Mouse (Mus musculus): ENCODE results near the gene 3110040M04Rik.

Gene 3110040M04Rik

GRCm38 (mm10) chr1:151224536-151224935 lies 20.6 kb downstream of the 3110040M04Rik start:
- CTCF ChIA-PET = no interaction called here
- POLR2A ChIA-PET = interaction anchor here in 2 of 4 experiments (0.9 to 1.0 kb wide), 2 partner anchors 9 to 47 kb away, joined by 3 to 4 read pairs; no protein-coding TSS in a partner anchor

GRCm38 (mm10) chr1:151227506-151227905 lies 23.6 kb downstream of the 3110040M04Rik start:
- CTCF ChIA-PET = interaction anchor here in 1 of 4 experiments (0.5 kb wide), 1 partner anchor 55 kb away, joined by 5 read pairs; no protein-coding TSS in a partner anchor
- POLR2A ChIA-PET = interaction anchor here in 1 of 4 experiments (0.9 kb wide), 1 partner anchor 63 kb away, joined by 3 read pairs; no protein-coding TSS in a partner anchor

- CTCF ChIA-PET = no interaction called here
Measured at GRCm38 (mm10) chr1:151228320-151228989, 24.5 kb downstream of the 3110040M04Rik start.

GRCm38 (mm10) chr1:151232346-151232745 lies 28.4 kb downstream of the 3110040M04Rik start:
- POLR2A ChIA-PET = interaction anchor here in 1 of 4 experiments (1.1 to 1.8 kb wide), 2 partner anchors 8 to 12 kb away, joined by 3 read pairs; no protein-coding TSS in a partner anchor

More at GRCm38 (mm10) chr1:151228320-151228989, 24.5 kb downstream of the 3110040M04Rik start:
- POLR2A ChIA-PET = interaction anchor here in 2 of 4 experiments (0.6 to 0.9 kb wide), 3 partner anchors 62 to 200 kb away, joined by 3 to 5 read pairs (median 3); no protein-coding TSS in a partner anchor

GRCm38 (mm10) chr1:151233756-151234155 lies 29.8 kb downstream of the 3110040M04Rik start:
- CTCF ChIA-PET = no interaction called here
- POLR2A ChIA-PET = interaction anchor here in 2 of 4 experiments (1.1 to 2.8 kb wide), 2 partner anchors 9 to 17 kb away, joined by 3 to 11 read pairs; no protein-coding TSS in a partner anchor

More at GRCm38 (mm10) chr1:151232346-151232745, 28.4 kb downstream of the 3110040M04Rik start:
- CTCF ChIA-PET = no interaction called here

- ChIA-PET CTCF (interaction anchor here in 1 of 4 experiments (0.7 kb wide), 1 partner anchor 48 kb away, joined by 3 read pairs; no protein-coding TSS in a partner anchor), POLR2A (interaction anchor here in 3 of 4 experiments (0.7 to 2.8 kb wide), 12 partner anchors 9 to 112 kb away, joined by 3 to 11 read pairs (median 3); partner anchors contain the start of gene Ivns1abp (in 3 of the 3))
Measured at GRCm38 (mm10) chr1:151235574-151235973, 31.7 kb downstream of the 3110040M04Rik start.

- ChIA-PET POLR2A (interaction anchor here (0.5 to 2.8 kb wide), 19 partner anchors 8 to 149 kb away, joined by 3 to 11 read pairs (median 3); partner anchors contain the start of gene Ivns1abp (in 3 of the 4)), CTCF (interaction anchor here in 1 of 4 experiments (0.7 kb wide), 1 partner anchor 10 kb away, joined by 3 read pairs; no protein-coding TSS in a partner anchor)
Measured at GRCm38 (mm10) chr1:151236141-151236930, 32.4 kb downstream of the 3110040M04Rik start.

GRCm38 (mm10) chr1:151237780-151238179 lies 33.9 kb downstream of the 3110040M04Rik start:
- CTCF ChIA-PET = no interaction called here
- POLR2A ChIA-PET = interaction anchor here in 1 of 4 experiments (1.4 to 1.7 kb wide), 2 partner anchors 14 to 106 kb away, joined by 3 read pairs; partner anchors contain the start of gene Ivns1abp

- CTCF ChIA-PET = interaction anchor here in 1 of 4 experiments (0.5 kb wide), 1 partner anchor 77 kb away, joined by 6 read pairs; no protein-coding TSS in a partner anchor
- POLR2A ChIA-PET = interaction anchor here in 1 of 4 experiments (1.3 kb wide), 1 partner anchor 29 kb away, joined by 3 read pairs; no protein-coding TSS in a partner anchor
Measured at GRCm38 (mm10) chr1:151243332-151243731, 39.4 kb downstream of the 3110040M04Rik start.

GRCm38 (mm10) chr1:151244013-151244412 lies 40.1 kb downstream of the 3110040M04Rik start:
- CTCF ChIA-PET = interaction anchor here in 3 of 4 experiments (0.5 to 2.2 kb wide), 3 partner anchors 76 to 704 kb away, joined by 3 to 6 read pairs (median 5); no protein-coding TSS in a partner anchor
- POLR2A ChIA-PET = interaction anchor here in 2 of 4 experiments (0.6 to 2.1 kb wide), 5 partner anchors 8 to 168 kb away, joined by 3 to 9 read pairs (median 4); partner anchors contain the start of gene Ivns1abp (in 1 of the 2)

- CTCF ChIA-PET = interaction anchor here in 2 of 4 experiments (0.6 to 2.2 kb wide), 2 partner anchors 165 to 167 kb away, joined by 5 to 11 read pairs; no protein-coding TSS in a partner anchor
Measured at GRCm38 (mm10) chr1:151244761-151245160, 40.8 kb downstream of the 3110040M04Rik start.

GRCm38 (mm10) chr1:151245165-151245564 lies 41.2 kb downstream of the 3110040M04Rik start:
- CTCF ChIA-PET = interaction anchor here in 2 of 4 experiments (0.6 to 2.2 kb wide), 2 partner anchors 166 to 167 kb away, joined by 5 to 11 read pairs; no protein-coding TSS in a partner anchor
- POLR2A ChIA-PET = interaction anchor here in 3 of 4 experiments (0.6 to 2.1 kb wide), 14 partner anchors 9 to 771 kb away, joined by 3 to 9 read pairs (median 3); no protein-coding TSS in a partner anchor

More at GRCm38 (mm10) chr1:151244761-151245160, 40.8 kb downstream of the 3110040M04Rik start:
- POLR2A ChIA-PET = interaction anchor here in 3 of 4 experiments (0.6 to 2.1 kb wide), 14 partner anchors 9 to 771 kb away, joined by 3 to 9 read pairs (median 3); partner anchors contain the start of gene Ivns1abp (in 1 of the 3)

- POLR2A ChIA-PET = interaction anchor here in 3 of 4 experiments (0.6 to 2.1 kb wide), 8 partner anchors 10 to 367 kb away, joined by 3 to 9 read pairs (median 4); no protein-coding TSS in a partner anchor
Measured at GRCm38 (mm10) chr1:151245846-151246245, 41.9 kb downstream of the 3110040M04Rik start.

GRCm38 (mm10) chr1:151250109-151250508 lies 46.2 kb downstream of the 3110040M04Rik start:
- ChIA-PET POLR2A (interaction anchor here in 3 of 4 experiments (0.6 to 2.7 kb wide), 10 partner anchors 8 to 395 kb away, joined by 3 to 11 read pairs (median 4); partner anchors contain the start of gene Ivns1abp (in 2 of the 3)), CTCF (no interaction called here)

More at GRCm38 (mm10) chr1:151245846-151246245, 41.9 kb downstream of the 3110040M04Rik start:
- CTCF ChIA-PET = interaction anchor here in 2 of 4 experiments (0.8 to 2.2 kb wide), 2 partner anchors 10 to 167 kb away, joined by 3 to 5 read pairs; no protein-coding TSS in a partner anchor

- ChIA-PET CTCF (interaction anchor here in 2 of 4 experiments (0.6 to 0.7 kb wide), 2 partner anchors 56 to 70 kb away, joined by 4 read pairs; no protein-coding TSS in a partner anchor), POLR2A (interaction anchor here in 3 of 4 experiments (0.6 to 2.7 kb wide), 13 partner anchors 8 to 394 kb away, joined by 3 to 11 read pairs (median 4); partner anchors contain the start of gene Ivns1abp (in 2 of the 3))
Measured at GRCm38 (mm10) chr1:151250529-151251193, 46.7 kb downstream of the 3110040M04Rik start.

- ChIA-PET POLR2A (interaction anchor here in 3 of 4 experiments (0.8 to 2.7 kb wide), 11 partner anchors 8 to 249 kb away, joined by 3 to 11 read pairs (median 5); partner anchors contain the start of genes Ivns1abp (in 1 of the 3) and Rnf2 (in 1 of the 3)), CTCF (interaction anchor here in 2 of 4 experiments (0.6 to 0.7 kb wide), 2 partner anchors 55 to 71 kb away, joined by 4 read pairs; no protein-coding TSS in a partner anchor)
Measured at GRCm38 (mm10) chr1:151251194-151252010, 47.5 kb downstream of the 3110040M04Rik start.
